In genomic region chr15:42872491-42872890, GRCm38 (mm10) we compare ENCODE assay signal across 29 mouse cellular contexts.
DNase-seq lines count a peak whose midpoint lies in the region; ATAC-seq lines count a peak whose summit lies in the region.
"Had no signal": no experiment of that assay in that cellular context is flagged by ENCODE, and none has a peak within 500 bp of the region (broad histone marks: within the 10 kb centered on the region; RNA-seq: fewer than 3 reads in every experiment).

No protein-coding gene starts in this region.

- no peak overlapping the region for H3K4me3 ChIP-seq in heart, embryonic 10.5 days
- no peak overlapping the region for H3K4me3 ChIP-seq in heart, embryonic 12.5 days
- H3K4me3 ChIP-seq: embryonic facial prominence, embryonic 12.5 days; hindbrain, embryonic 10.5 days; hindbrain, embryonic 15.5 days; left cerebral cortex, adult 2 months; limb, embryonic 13.5 days; midbrain, embryonic 13.5 days had no signal

- H3K27me3 ChIP-seq in heart, embryonic 10.5 days (ENCODE audit: insufficient read depth, poor library complexity, severe bottlenecking), result no peaks in the 10 kb centered on the region
- H3K27me3 ChIP-seq in heart, embryonic 12.5 days (replicated peaks), result no peaks in the 10 kb centered on the region
- H3K27me3 ChIP-seq: CH12.LX; embryonic facial prominence, embryonic 12.5 days; hindbrain, embryonic 15.5 days; limb, embryonic 13.5 days; midbrain, embryonic 13.5 days had no signal

- peaks cover 7% of the 10 kb centered on the region for H3K4me1 ChIP-seq in heart, embryonic 10.5 days
- peaks cover 14% of the 10 kb centered on the region for H3K4me1 ChIP-seq in heart, embryonic 12.5 days (replicated peaks)
- H3K4me1 ChIP-seq: embryonic facial prominence, embryonic 12.5 days; hindbrain, embryonic 10.5 days; hindbrain, embryonic 15.5 days; limb, embryonic 13.5 days; midbrain, embryonic 13.5 days had no signal

- WGBS in heart, embryonic 10.5 days, result 45% methylated on average over 2 of the region's 2 CpGs
- 24% methylated on average over 2 of the region's 2 CpGs for WGBS in heart, embryonic 12.5 days

- H3K27ac ChIP-seq in heart, embryonic 10.5 days, result peak overlapping the region; percentile 16; the same call in 1 of the 2 replicates
- H3K27ac ChIP-seq in heart, embryonic 12.5 days (ENCODE audit: poor library complexity, severe bottlenecking), result peak overlapping the region; percentile 34; the same call in 1 of the 2 replicates
- H3K27ac ChIP-seq: embryonic facial prominence, embryonic 12.5 days; hindbrain, embryonic 10.5 days; hindbrain, embryonic 15.5 days; left cerebral cortex, adult 2 months; limb, embryonic 13.5 days; macrophage; midbrain, embryonic 13.5 days had no signal

- intact Hi-C loops in heart, postnatal 10 days (cut with DNase I), result no loop called here
- intact Hi-C loops in left cerebral cortex, postnatal 4 days (cut with DNase I), result no loop called here

- no peaks in the 10 kb centered on the region for H3K9me3 ChIP-seq in heart, embryonic 10.5 days
- H3K9me3 ChIP-seq in heart, embryonic 12.5 days (replicated peaks), result no peaks in the 10 kb centered on the region
- H3K9me3 ChIP-seq: embryonic facial prominence, embryonic 12.5 days; hindbrain, embryonic 10.5 days; hindbrain, embryonic 15.5 days; limb, embryonic 13.5 days; midbrain, embryonic 13.5 days had no signal

- no peaks in the 10 kb centered on the region for H3K36me3 ChIP-seq in heart, embryonic 10.5 days
- no peaks in the 10 kb centered on the region for H3K36me3 ChIP-seq in heart, embryonic 12.5 days
- H3K36me3 ChIP-seq: embryonic facial prominence, embryonic 12.5 days; hindbrain, embryonic 10.5 days; hindbrain, embryonic 15.5 days; limb, embryonic 13.5 days; midbrain, embryonic 13.5 days had no signal

- no peak overlapping the region for H3K4me2 ChIP-seq in heart, embryonic 12.5 days
- H3K4me2 ChIP-seq: embryonic facial prominence, embryonic 12.5 days; hindbrain, embryonic 15.5 days; limb, embryonic 13.5 days; liver, embryonic 11.5 days; midbrain, embryonic 13.5 days had no signal

- H3K9ac ChIP-seq in heart, embryonic 12.5 days, result no peak overlapping the region
- H3K9ac ChIP-seq: embryonic facial prominence, embryonic 12.5 days; hindbrain, embryonic 15.5 days; limb, embryonic 13.5 days; midbrain, embryonic 13.5 days had no signal

- DNase-seq in adrenal gland, postnatal 10 days, result peak; percentile 9
- DNase-seq in adrenal gland, adult 18-20 months (ENCODE audit: low spot score in 2 of 2), result no peak
- DNase-seq in heart, embryonic 10.5 days (ENCODE audit: low spot score), result no peak
- no peak for DNase-seq in heart, adult 8-10 months (ENCODE audit: low spot score)
- peak; percentile 17 to 39 for DNase-seq in heart, postnatal 10 days
- no peak for DNase-seq in left cerebral cortex, postnatal 4 days
- DNase-seq in frontal cortex, postnatal 25 days (ENCODE audit: low spot score in 2 of 2), result no peak
- DNase-seq: adrenal gland, postnatal 25 days; cerebellum, adult 11-12 months; cerebellum, adult 9-11 months; embryo, embryonic 11 days; gastrocnemius, postnatal 10 days; kidney, adult 11 months; kidney, postnatal 25 days; thymus, adult 2 months; thymus, postnatal 36 days had no signal

- ATAC-seq in heart, embryonic 12.5 days (ENCODE audit: insufficient number of reproducible peaks, low FRiP score), result no peak
- ATAC-seq: activated CD4-positive, CD25-positive, alpha-beta regulatory T cell, adult 4 months; forebrain, embryonic 16.5 days; inflammation-experienced regulatory T-cells, adult 6 months; midbrain, embryonic 13.5 days had no signal

Comparison
In these comparisons a context has a peak if more than half of its experiments do, and no peak if none do; other contexts are left out.
1. DNase-seq: peak in adrenal gland, postnatal 10 days (single experiment) and heart, postnatal 10 days (2 of 2); none in adrenal gland, adult 18-20 months (0 of 2), heart, embryonic 10.5 days (single experiment), heart, adult 8-10 months (single experiment), left cerebral cortex, postnatal 4 days (single experiment) and frontal cortex, postnatal 25 days (0 of 2).